Mouse (Mus musculus): ENCODE data around the gene Canx. TPM values are rescaled to one million over a fixed set of nuclear protein-coding genes. Genes with fewer than 3 reads are reported as not detected.
A peak's percentile ranks its signal among the peaks of the same experiment; 100 is the strongest.
"Not testable (repeated sequence)": the region's sequence is repeated elsewhere in the genome, so short reads cannot be mapped to it uniquely, and the experiment has no call there.

Canx gene
- polyA plus RNA-seq, 1 experiment from 2014 or later = 264 TPM

GRCm38 (mm10) chr11:50361282-50361681, 35.8 kb upstream of the Canx start:
- H3K36me3 ChIP-seq; H3K9me3 ChIP-seq (replicated peaks); H3K4me3 ChIP-seq; H3K27ac ChIP-seq; H3K4me2 ChIP-seq; H3K9ac ChIP-seq; ATAC-seq: not testable (repeated sequence)
- H3K4me1 ChIP-seq = peaks cover 16% of the 10 kb centered on the region
- WGBS (ENCODE audit: insufficient replicate concordance) = 53% methylated on average over 1 of the region's 1 CpGs
- H3K27me3 ChIP-seq (replicated peaks) = peaks cover 35% of the 10 kb centered on the region

DNA sequence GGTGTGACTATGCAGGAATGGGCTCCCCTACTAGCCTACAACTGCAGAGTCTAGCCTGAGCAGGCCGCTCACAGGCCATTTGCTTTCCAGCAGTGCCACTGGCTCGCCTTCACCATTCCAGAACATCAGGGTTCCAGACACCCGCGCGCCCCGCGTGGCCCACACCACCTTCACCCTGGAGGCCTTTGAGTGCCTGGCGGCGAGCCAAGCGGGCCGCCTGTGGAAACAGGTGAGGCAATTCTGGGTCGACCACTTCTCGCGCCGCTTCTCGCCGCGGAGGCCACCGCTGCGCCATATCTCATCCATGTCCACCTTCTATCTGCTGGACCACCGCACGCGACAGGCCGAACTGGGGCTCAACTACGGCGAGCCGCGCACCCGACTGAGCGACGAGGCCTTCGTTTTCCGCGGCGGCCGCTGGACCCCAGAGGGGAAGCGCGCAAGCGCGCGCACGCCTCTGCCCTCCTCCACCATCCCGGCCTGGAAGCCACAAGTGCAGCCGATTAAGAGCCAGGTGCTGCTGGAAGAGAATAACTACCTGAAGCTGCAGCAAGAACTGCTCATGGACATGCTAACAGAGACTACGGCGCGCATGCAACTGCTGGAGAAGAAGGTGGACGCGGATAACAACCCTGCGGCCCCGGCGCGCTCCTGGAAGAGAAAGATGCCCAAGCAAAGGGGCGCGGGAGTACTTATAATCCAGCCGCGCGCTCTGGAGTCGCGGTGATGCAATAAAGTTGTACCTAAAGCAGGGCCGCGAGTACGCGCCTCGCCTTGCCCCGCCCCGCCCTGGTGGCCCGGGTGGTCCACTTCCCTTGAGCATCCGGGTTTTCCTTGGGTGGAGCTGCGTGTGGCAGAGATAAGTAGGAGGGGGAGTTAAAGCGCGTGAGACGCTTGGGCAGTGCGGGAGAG, 33.7 kb upstream of the Canx start:
- Histone ChIP-seq H3K4me3 (peak overlapping the region; percentile 62), H3K4me2 (peak overlapping the region; percentile 91), H3K4me1 (peaks cover 19% of the 10 kb centered on the region), H3K36me3 (no peaks in the 10 kb centered on the region), H3K9me3 (replicated peaks) (no peaks in the 10 kb centered on the region), H3K27ac (no peak overlapping the region; the same call in 1 of the 2 replicates), H3K27me3 (replicated peaks) (peaks cover 35% of the 10 kb centered on the region), H3K9ac (peak overlapping the region; percentile 66)
- peak; percentile 50; the same call in 1 of the 2 replicates for ATAC-seq
- 4% methylated on average over 74 of the region's 74 CpGs for WGBS (ENCODE audit: insufficient replicate concordance)

DNA sequence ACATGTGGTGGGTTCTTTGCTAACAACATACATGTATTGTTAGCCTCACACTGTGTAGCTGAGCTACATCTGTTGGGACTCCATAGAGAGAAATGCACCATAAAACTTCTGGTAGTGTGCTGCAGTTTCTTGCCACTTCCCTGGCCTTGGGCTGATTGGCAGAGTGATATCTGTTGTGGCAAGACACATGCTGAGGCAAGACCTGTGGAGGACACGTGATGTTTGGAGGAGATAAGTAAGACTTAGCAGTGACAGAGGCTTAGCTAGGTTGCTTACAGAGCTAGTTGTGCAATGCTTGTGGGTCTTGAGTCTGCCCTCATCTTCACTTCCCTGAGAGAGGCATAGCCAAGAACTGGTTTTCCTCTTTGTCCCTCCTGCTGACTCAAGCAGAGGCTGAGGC, 29.9 kb upstream of the Canx start:
- Histone ChIP-seq H3K9me3 (replicated peaks) (no peaks in the 10 kb centered on the region), H3K27ac (no peak overlapping the region), H3K4me1 (peaks cover 19% of the 10 kb centered on the region), H3K9ac (no peak overlapping the region), H3K36me3 (no peaks in the 10 kb centered on the region), H3K4me2 (no peak overlapping the region), H3K27me3 (replicated peaks) (peaks cover 29% of the 10 kb centered on the region), H3K4me3 (no peak overlapping the region)
- ATAC-seq = peak; percentile 25; the same call in 1 of the 2 replicates
- 14% methylated on average over 1 of the region's 1 CpGs for WGBS (ENCODE audit: insufficient replicate concordance)

DNA sequence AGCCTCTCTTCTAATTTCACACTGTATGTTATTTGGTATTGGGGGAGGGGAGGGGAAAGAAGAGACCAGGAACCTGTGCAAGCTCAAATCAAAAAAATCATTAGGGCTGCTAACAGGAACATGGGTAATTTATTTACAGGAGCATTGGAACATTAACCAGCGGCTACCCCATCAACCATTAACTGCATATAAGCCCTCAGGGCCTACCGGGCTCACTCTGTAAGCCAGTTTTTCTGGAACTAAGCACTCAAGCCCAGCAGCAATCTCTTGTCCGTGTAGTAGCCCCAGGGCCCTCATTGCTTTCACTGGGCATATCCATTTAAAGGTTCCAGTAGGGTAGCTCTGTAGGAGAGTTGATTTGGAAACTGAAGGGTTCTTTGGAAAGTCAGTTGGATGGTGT, 29.4 kb upstream of the Canx start:
- Histone ChIP-seq H3K9me3 (replicated peaks) (no peaks in the 10 kb centered on the region), H3K4me2 (no peak overlapping the region), H3K4me3 (no peak overlapping the region), H3K9ac (no peak overlapping the region), H3K36me3 (no peaks in the 10 kb centered on the region), H3K4me1 (peaks cover 19% of the 10 kb centered on the region), H3K27me3 (replicated peaks) (peaks cover 26% of the 10 kb centered on the region), H3K27ac (no peak overlapping the region)
- WGBS (ENCODE audit: insufficient replicate concordance) = 64% methylated on average over 3 of the region's 3 CpGs
- ATAC-seq = 0 out of 2 replicates have a peak, but pooled peaks have one; percentile 30

DNA sequence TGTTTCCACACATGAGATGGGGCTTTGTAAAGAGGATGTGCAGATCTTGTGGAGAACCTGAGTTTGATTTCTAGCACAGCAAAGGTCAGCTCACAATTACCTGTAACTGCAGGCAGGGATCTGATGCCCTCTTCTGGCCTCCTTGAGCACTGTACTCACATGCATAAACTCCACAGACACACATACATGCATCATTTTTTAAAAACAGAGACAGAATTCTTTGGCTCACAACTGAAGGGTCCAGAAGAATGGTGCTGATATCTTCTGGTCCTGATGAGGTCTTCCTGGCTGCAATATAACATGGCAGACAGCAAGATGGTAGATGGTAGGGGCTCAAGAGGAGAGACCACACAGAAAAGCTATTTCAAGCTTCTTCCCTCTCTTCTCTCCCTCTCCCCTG, 28.7 kb upstream of the Canx start, which contains the start of gene Cby3:
Gene Cby3, plus strand, starts transcription at position 301 of the 400 bp plus-strand sequence.
- H3K4me3 ChIP-seq = no peak within 1 kb of the TSS
- H3K4me2 ChIP-seq = no peak within 1 kb of the TSS
- H3K9me3 ChIP-seq (replicated peaks) = no peaks in the 10 kb centered on the region
- peaks cover 12% of the 10 kb centered on the region for H3K4me1 ChIP-seq
- no peak within 1 kb of the TSS for H3K27ac ChIP-seq
- no peaks in the 10 kb centered on the region for H3K36me3 ChIP-seq
- peaks cover 19% of the 10 kb centered on the region for H3K27me3 ChIP-seq (replicated peaks)
- no peak for ATAC-seq
- H3K9ac ChIP-seq = no peak within 1 kb of the TSS

- H3K9ac ChIP-seq = no peak overlapping the region
- 57% methylated on average over 2 of the region's 2 CpGs for WGBS (ENCODE audit: insufficient replicate concordance)
- no peaks in the 10 kb centered on the region for H3K36me3 ChIP-seq
- H3K4me3 ChIP-seq = no peak overlapping the region
- peaks cover 6% of the 10 kb centered on the region for H3K4me1 ChIP-seq
- no peak overlapping the region for H3K27ac ChIP-seq
- H3K9me3 ChIP-seq (replicated peaks) = no peaks in the 10 kb centered on the region
- no peaks in the 10 kb centered on the region for H3K27me3 ChIP-seq (replicated peaks)
- no peak overlapping the region for H3K4me2 ChIP-seq
- ATAC-seq = no peak
These were observed 26.7 kb upstream of the Canx start for GRCm38 (mm10) chr11:50352177-50352576.

DNA sequence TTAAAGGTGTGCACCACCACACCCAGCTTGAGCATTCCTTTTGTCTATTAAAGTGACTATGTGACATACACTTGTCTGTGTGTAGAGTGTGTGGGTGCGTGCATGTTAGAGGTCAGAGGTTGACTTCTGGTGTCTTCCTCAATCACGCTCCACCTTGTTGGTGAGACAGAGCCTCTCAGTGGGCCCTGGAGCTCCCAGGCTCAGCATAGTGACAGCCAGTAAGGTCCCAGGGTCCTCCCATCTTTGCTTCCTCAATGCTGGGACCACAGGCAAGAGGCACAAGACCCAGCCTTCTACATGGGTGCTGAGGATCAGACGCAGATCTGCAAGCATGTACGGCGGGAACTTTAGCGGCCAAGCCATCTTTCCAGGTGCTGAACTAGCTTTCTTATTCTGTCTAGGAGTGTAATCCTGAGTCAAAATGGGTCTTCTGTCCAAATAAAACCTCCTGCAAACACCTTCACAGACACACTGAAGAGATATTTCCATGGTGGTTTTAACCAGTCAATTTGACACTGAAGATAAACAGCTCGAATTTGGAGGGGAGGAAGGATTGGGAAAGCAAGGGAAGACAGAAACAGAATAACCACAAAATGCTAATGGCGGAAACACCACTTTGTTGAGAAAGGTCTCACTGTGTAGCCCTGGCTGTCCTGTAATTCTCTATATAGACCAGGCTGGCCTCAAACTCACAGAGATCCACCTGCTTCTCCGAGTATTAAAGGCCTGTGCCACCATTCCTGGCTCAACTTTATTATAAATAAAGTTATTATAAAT, 21.0 kb upstream of the Canx start:
- no peaks in the 10 kb centered on the region for H3K9me3 ChIP-seq (replicated peaks)
- 71% methylated on average over 9 of the region's 9 CpGs for WGBS (ENCODE audit: insufficient replicate concordance)
- H3K4me3 ChIP-seq = no peak overlapping the region
- no peaks in the 10 kb centered on the region for H3K36me3 ChIP-seq
- ATAC-seq = no peak
- H3K4me1 ChIP-seq = no peaks in the 10 kb centered on the region
- no peak overlapping the region for H3K4me2 ChIP-seq
- 0 out of 2 replicates have a peak, but pooled peaks cover 4% of the 10 kb centered on the region for H3K27me3 ChIP-seq (replicated peaks)
- no peak overlapping the region for H3K9ac ChIP-seq
- H3K27ac ChIP-seq = no peak overlapping the region

GRCm38 (mm10) chr11:50345486-50345885, 20.0 kb upstream of the Canx start:
- 0 out of 2 replicates have a peak, but pooled peaks cover 4% of the 10 kb centered on the region for H3K27me3 ChIP-seq (replicated peaks)
- H3K4me2 ChIP-seq = no peak overlapping the region
- no peaks in the 10 kb centered on the region for H3K36me3 ChIP-seq
- no peak for ATAC-seq
- no peak overlapping the region for H3K9ac ChIP-seq
- 69% methylated on average over 4 of the region's 4 CpGs for WGBS (ENCODE audit: insufficient replicate concordance)
- H3K9me3 ChIP-seq (replicated peaks) = no peaks in the 10 kb centered on the region
- no peaks in the 10 kb centered on the region for H3K4me1 ChIP-seq
- H3K4me3 ChIP-seq = no peak overlapping the region
- H3K27ac ChIP-seq = no peak overlapping the region

DNA sequence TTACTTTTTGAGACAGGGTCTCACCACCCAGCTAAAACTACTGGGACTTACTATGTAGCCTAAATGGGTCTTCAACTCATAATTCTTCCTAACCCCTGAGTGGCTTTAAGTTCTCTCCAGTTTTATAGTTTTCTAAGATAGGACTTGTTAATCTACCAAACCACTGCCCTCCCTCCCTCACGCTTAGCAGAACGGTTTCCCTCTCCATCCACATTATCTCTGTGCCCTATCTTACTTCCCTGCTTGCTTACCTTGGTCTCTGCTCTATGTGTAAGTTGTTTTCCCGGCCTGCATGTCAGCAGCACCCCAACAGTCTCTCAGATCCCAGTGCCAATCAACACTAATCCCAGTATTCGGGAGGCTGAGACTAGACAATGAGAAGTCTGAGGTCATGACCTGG, 11.4 kb upstream of the Canx start:
- H3K4me1 ChIP-seq = no peaks in the 10 kb centered on the region
- H3K4me3 ChIP-seq = no peak overlapping the region
- 38% methylated on average over 4 of the region's 4 CpGs for WGBS (ENCODE audit: insufficient replicate concordance)
- no peak overlapping the region for H3K27ac ChIP-seq
- H3K27me3 ChIP-seq (replicated peaks) = no peaks in the 10 kb centered on the region
- H3K9me3 ChIP-seq (replicated peaks) = no peaks in the 10 kb centered on the region
- H3K9ac ChIP-seq = no peak overlapping the region
- H3K4me2 ChIP-seq = no peak overlapping the region
- ATAC-seq = no peak
- H3K36me3 ChIP-seq = no peaks in the 10 kb centered on the region

GRCm38 (mm10) chr11:50336126-50336525, 10.7 kb upstream of the Canx start:
- Histone ChIP-seq H3K4me1 (no peaks in the 10 kb centered on the region), H3K27ac (no peak overlapping the region), H3K4me3 (no peak overlapping the region), H3K36me3 (no peaks in the 10 kb centered on the region), H3K9me3 (replicated peaks) (no peaks in the 10 kb centered on the region), H3K9ac (no peak overlapping the region), H3K27me3 (replicated peaks) (no peaks in the 10 kb centered on the region), H3K4me2 (no peak overlapping the region)
- 48% methylated on average over 1 of the region's 1 CpGs for WGBS (ENCODE audit: insufficient replicate concordance)
- ATAC-seq = no peak

- H3K4me2 ChIP-seq = no peak overlapping the region
- no peak overlapping the region for H3K4me3 ChIP-seq
- H3K27me3 ChIP-seq (replicated peaks) = no peaks in the 10 kb centered on the region
- no peak for ATAC-seq
- 80% methylated on average over 3 of the region's 3 CpGs for WGBS (ENCODE audit: insufficient replicate concordance)
- peaks cover 2% of the 10 kb centered on the region; the same call in 1 of the 2 replicates for H3K36me3 ChIP-seq
- H3K27ac ChIP-seq = no peak overlapping the region
- no peak overlapping the region for H3K9ac ChIP-seq
- H3K4me1 ChIP-seq = peaks cover 2% of the 10 kb centered on the region
- no peaks in the 10 kb centered on the region for H3K9me3 ChIP-seq (replicated peaks)
These were observed 7.7 kb upstream of the Canx start for GRCm38 (mm10) chr11:50333181-50333580.

GRCm38 (mm10) chr11:50329378-50329777, 3.9 kb upstream of the Canx start:
- H3K36me3 ChIP-seq = peaks cover 4% of the 10 kb centered on the region; the same call in 1 of the 2 replicates
- no peak overlapping the region for H3K9ac ChIP-seq
- WGBS (ENCODE audit: insufficient replicate concordance) = 91% methylated on average over 1 of the region's 1 CpGs

More at GRCm38 (mm10) chr11:50329378-50329777, 3.9 kb upstream of the Canx start:
- no peaks in the 10 kb centered on the region for H3K9me3 ChIP-seq (replicated peaks)
- H3K4me3 ChIP-seq = no peak overlapping the region
- no peak overlapping the region for H3K27ac ChIP-seq
- no peaks in the 10 kb centered on the region for H3K27me3 ChIP-seq (replicated peaks)
- ATAC-seq = no peak
- H3K4me1 ChIP-seq = peaks cover 16% of the 10 kb centered on the region
- no peak overlapping the region for H3K4me2 ChIP-seq

Measured in liver, embryonic 12.5 days (tissue).